Mouse (Mus musculus): ENCODE data around the gene Gcgr. TPM values are rescaled to one million over a fixed set of nuclear protein-coding genes. Genes with fewer than 3 reads are reported as not detected.

Gene Gcgr
- total and polyA plus RNA-seq, 3 experiments = 0.09 to 0.20 (median 0.13) TPM

DNA sequence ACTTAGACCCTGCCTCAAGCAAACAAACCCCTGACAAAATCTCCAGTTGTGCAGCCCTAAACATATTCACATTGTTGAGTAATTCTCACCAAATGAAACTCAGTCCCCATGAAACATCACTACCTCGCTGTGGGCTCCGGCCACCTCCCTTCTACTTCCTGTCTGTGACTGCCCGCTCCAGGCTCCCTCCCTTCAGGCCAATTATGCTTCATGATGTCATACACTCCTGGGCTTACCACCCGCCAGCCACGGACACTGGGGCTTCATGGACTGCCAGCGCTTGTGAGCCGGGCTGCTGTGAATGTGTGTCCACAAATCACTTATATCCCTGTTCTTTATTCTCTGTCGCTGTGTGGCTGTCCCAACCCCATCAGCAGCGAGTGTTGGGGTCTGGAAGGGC, 10.8 kb upstream of the Gcgr start:
- peaks cover 6% of the 10 kb centered on the region for H3K9me3 ChIP-seq (replicated peaks; ENCODE audit: low read length)
- H3K79me2 ChIP-seq (replicated peaks; ENCODE audit: control insufficient read depth, extremely low read depth, insufficient read depth, poor library complexity, severe bottlenecking) = no peaks in the 10 kb centered on the region
- dilution Hi-C loops (cut with MboI; ENCODE audit: extremely low pct_ligation_motif_present, extremely low pct_unique_long_range_greater_than_20kb, low sequenced_read_pairs) = no loop called here
- in situ Hi-C loops (cut with MboI; ENCODE audit: low pct_ligation_motif_present, low pct_unique_long_range_greater_than_20kb, low sequenced_read_pairs) = loop anchor here (5.0 kb wide), 1 partner anchor 48 kb away; no protein-coding TSS in a partner anchor
- TF ChIP-seq CHD2 (IDR thresholded peaks at IDR 0.05; ENCODE audit: low read length) (no peak), RAD21 (IDR thresholded peaks at IDR 0.05; ENCODE audit: low read depth, low read length) (no peak), EP300 (IDR thresholded peaks at IDR 0.05; ENCODE audit: low read length) (no peak), IRF4 (IDR thresholded peaks at IDR 0.05; ENCODE audit: low read depth, low read length) (no peak; the same call in 1 of the 2 replicates), ETS1 (conservative IDR thresholded peaks at IDR 0.05; ENCODE audit: low read depth, low read length) (no peak), MAZ (IDR thresholded peaks at IDR 0.05; ENCODE audit: low read depth, low read length) (no peak), USF1 (IDR thresholded peaks at IDR 0.05; ENCODE audit: low read depth, low read length) (no peak), PAX5 (IDR thresholded peaks at IDR 0.05; ENCODE audit: low read length) (no peak), MEF2A (IDR thresholded peaks at IDR 0.05; ENCODE audit: borderline replicate concordance, low read depth, low read length) (peak; percentile 98), NELFE (IDR thresholded peaks at IDR 0.05; ENCODE audit: low read depth, low read length) (no peak), HCFC1 (IDR thresholded peaks at IDR 0.05; ENCODE audit: low read depth, low read length) (peak; percentile 16; the same call in 1 of the 2 replicates), CHD1 (IDR thresholded peaks at IDR 0.05; ENCODE audit: low read depth, low read length) (no peak), ELF1 (IDR thresholded peaks at IDR 0.05; ENCODE audit: low read depth, low read length) (peak; percentile 80), CTCF (conservative IDR thresholded peaks at IDR 0.05 in 1 of 2, IDR thresholded peaks at IDR 0.05 in 1 of 2; ENCODE audit: low read depth in 2 of 2, low read length in 2 of 2) (no peak), TCF12 (IDR thresholded peaks at IDR 0.05; ENCODE audit: low read depth, low read length) (peak; percentile 62; the same call in 1 of the 2 replicates), NRF1 (IDR thresholded peaks at IDR 0.05; ENCODE audit: low read depth, low read length) (no peak), ZNF384 (IDR thresholded peaks at IDR 0.05; ENCODE audit: low read depth, low read length) (no peak), E2F4 (IDR thresholded peaks at IDR 0.05; ENCODE audit: insufficient replicate concordance, low read depth, low read length) (no peak), JUN (IDR thresholded peaks at IDR 0.05; ENCODE audit: insufficient read depth, low read depth, low read length) (peak; percentile 87), TBP (conservative IDR thresholded peaks at IDR 0.05; ENCODE audit: low read depth, low read length) (peak; percentile 79), KAT2A (IDR thresholded peaks at IDR 0.05; ENCODE audit: insufficient replicate concordance, low read length) (no peak), SIN3A (IDR thresholded peaks at IDR 0.05; ENCODE audit: low read length) (no peak), MAX (IDR thresholded peaks at IDR 0.05; ENCODE audit: low read length) (no peak), USF2 (conservative IDR thresholded peaks at IDR 0.05; ENCODE audit: low read depth, low read length) (no peak), POLR2AphosphoS2 (IDR thresholded peaks at IDR 0.05; ENCODE audit: low read depth, low read length) (no peak), ZC3H11A (IDR thresholded peaks at IDR 0.05; ENCODE audit: low read depth, low read length) (no peak), BHLHE40 (IDR thresholded peaks at IDR 0.05; ENCODE audit: low read depth, low read length) (no peak), UBTF (IDR thresholded peaks at IDR 0.05; ENCODE audit: low read depth, low read length) (no peak), GABPA (IDR thresholded peaks at IDR 0.05; ENCODE audit: insufficient replicate concordance, low read depth, low read length) (no peak), MAFK (IDR thresholded peaks at IDR 0.05; ENCODE audit: insufficient replicate concordance, low read length) (no peak), ZKSCAN1 (IDR thresholded peaks at IDR 0.05; ENCODE audit: borderline replicate concordance, low read depth, low read length) (no peak), POLR2A (IDR thresholded peaks at IDR 0.05; ENCODE audit: low read depth, low read length) (peak; percentile 79), JUND (conservative IDR thresholded peaks at IDR 0.05; ENCODE audit: low read depth, low read length) (0 out of 2 replicates have a peak, but pooled peaks have one; percentile 47), SMC3 (IDR thresholded peaks at IDR 0.05; ENCODE audit: low read depth, low read length) (no peak), MYC (IDR thresholded peaks at IDR 0.05; ENCODE audit: low read depth, low read length) (no peak), ZMIZ1 (IDR thresholded peaks at IDR 0.05; ENCODE audit: low read depth, low read length) (no peak), RCOR1 (conservative IDR thresholded peaks at IDR 0.05; ENCODE audit: low read depth, low read length) (no peak), MXI1 (IDR thresholded peaks at IDR 0.05; ENCODE audit: low read depth, low read length) (no peak)
- peak overlapping the region; percentile 56; the same call in 1 of the 2 replicates for H3K4me2 ChIP-seq (ENCODE audit: insufficient read depth, low read depth, poor library complexity, severe bottlenecking)
- H3K27me3 ChIP-seq (replicated peaks) = no peaks in the 10 kb centered on the region
- no peaks in the 10 kb centered on the region for H3K36me3 ChIP-seq (replicated peaks in 1 of 2; ENCODE audit: control insufficient read depth in 1 of 2, insufficient read depth in 1 of 2, low read length in 1 of 2)
- H3K9ac ChIP-seq (ENCODE audit: insufficient read depth, low read depth) = peak overlapping the region; percentile 39; the same call in 1 of the 2 replicates
- peak overlapping the region in 1 of 3 experiments; percentile 27 for H3K4me3 ChIP-seq (replicated peaks in 1 of 3; ENCODE audit: low read depth in 2 of 3, low read length in 2 of 3, poor library complexity in 1 of 3)
- DNase-seq (ENCODE audit: extremely low read depth) = no peak
- H3K27ac ChIP-seq (ENCODE audit: insufficient read depth, low read depth) = no peak overlapping the region
- H3K4me1 ChIP-seq (ENCODE audit: control insufficient read depth in 1 of 2, insufficient read depth in 2 of 2) = peaks cover 0 to 18% of the 10 kb centered on the region in 2 experiments; a peak in 2 of 4 replicates
